Mouse (Mus musculus): Measurements from ENCODE around the gene Pecr.

DNA sequence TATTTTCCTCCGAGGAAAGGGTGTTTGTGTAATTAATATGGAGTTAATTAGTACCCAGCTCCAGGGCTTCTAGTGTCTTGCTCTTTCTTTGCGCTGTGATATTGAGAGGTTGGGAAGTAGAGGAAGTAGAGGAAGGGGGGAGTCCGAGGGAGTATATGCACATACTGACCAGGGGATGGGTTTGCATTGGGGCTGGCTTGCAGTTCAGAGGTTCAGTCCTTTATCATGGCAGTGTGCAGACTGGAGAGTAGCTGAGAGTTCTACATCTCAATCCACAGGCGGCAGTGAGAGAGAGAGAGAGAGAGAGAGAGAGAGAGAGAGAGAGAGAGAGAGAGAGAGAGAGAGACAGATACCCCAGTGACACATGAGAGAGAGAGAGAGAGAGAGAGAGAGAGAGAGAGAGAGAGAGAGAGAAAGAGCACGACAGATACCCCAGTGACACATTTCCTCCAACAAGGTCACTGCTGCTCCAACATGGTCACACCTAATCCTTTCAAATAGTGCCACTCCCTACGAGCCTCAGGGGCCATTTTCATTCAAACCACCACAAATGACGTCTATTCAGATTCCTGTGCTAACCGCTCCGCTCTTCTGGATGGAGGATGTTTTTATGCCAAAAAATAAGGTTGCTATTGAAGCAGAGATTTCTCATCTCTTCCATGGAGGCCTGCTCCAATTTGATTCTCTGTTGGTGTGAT lies 28.7 kb upstream of the Pecr start:
- TF ChIP-seq CTCF (IDR thresholded peaks at IDR 0.05; ENCODE audit: borderline replicate concordance, insufficient read depth, low read length), result no peak
- no peak for TF ChIP-seq POLR2A (IDR thresholded peaks at IDR 0.05; ENCODE audit: low read depth, low read length)

All from embryonic fibroblast, embryonic 13.5 days (primary cell).